In genomic region chr12:16811477-16811876, GRCm38 (mm10) we compare ENCODE assay signal across 8 mouse cellular contexts. TPM values are rescaled to one million over a fixed set of nuclear protein-coding genes. Genes with fewer than 3 reads are reported as not detected.
DNase-seq lines count a peak whose midpoint lies in the region; ATAC-seq and TF ChIP-seq lines count a peak whose summit lies in the region.

No protein-coding gene starts in this region.

- WGBS in heart, embryonic 15.5 days: 2% methylated on average over 15 of the region's 15 CpGs
- 2% methylated on average over 15 of the region's 15 CpGs for WGBS in bone marrow, adult 2 months
- 11% methylated on average over 15 of the region's 15 CpGs for WGBS in hindbrain, embryonic 10.5 days
- WGBS in midbrain, embryonic 10.5 days: 9% methylated on average over 15 of the region's 15 CpGs

- ATAC-seq in heart, embryonic 15.5 days (replicated peaks; ENCODE audit: insufficient number of reproducible peaks, insufficient read depth, low FRiP score, low read depth): peak; percentile 34; the same call in 1 of the 2 replicates

- peak overlapping the region; percentile 72 for H3K27ac ChIP-seq in heart, embryonic 15.5 days
- H3K27ac ChIP-seq in bone marrow, adult 2 months (ENCODE audit: control insufficient read depth, insufficient read depth, low read depth, low read length, poor library complexity): no peak overlapping the region
- H3K27ac ChIP-seq in hindbrain, embryonic 10.5 days: peak overlapping the region; percentile 99
- H3K27ac ChIP-seq in midbrain, embryonic 10.5 days (replicated peaks): peak overlapping the region; percentile 98

- no peak for TF ChIP-seq POLR2A in bone marrow, adult 2 months (IDR thresholded peaks at IDR 0.05; ENCODE audit: borderline replicate concordance, control insufficient read depth, low read depth, low read length)

- H3K4me1 ChIP-seq in heart, embryonic 15.5 days (replicated peaks): peaks cover 17% of the 10 kb centered on the region
- H3K4me1 ChIP-seq in bone marrow, adult 2 months (ENCODE audit: control insufficient read depth, insufficient read depth, low read length): no peaks in the 10 kb centered on the region; the same call in 1 of the 2 replicates
- peaks cover 38% of the 10 kb centered on the region for H3K4me1 ChIP-seq in hindbrain, embryonic 10.5 days (replicated peaks)
- peaks cover 34% of the 10 kb centered on the region for H3K4me1 ChIP-seq in midbrain, embryonic 10.5 days

- TF ChIP-seq CTCF in bone marrow, adult 2 months (IDR thresholded peaks at IDR 0.05; ENCODE audit: control insufficient read depth, insufficient read depth, low read length): no peak

- DNase-seq in heart, postnatal 4 days: no peak
- DNase-seq in hindbrain, embryonic 10.5 days (ENCODE audit: low spot score): no peak
- DNase-seq in midbrain, embryonic 10.5 days (ENCODE audit: low spot score): peak; percentile 55
- no peak for DNase-seq in frontal cortex, postnatal 10 days (ENCODE audit: low spot score in 2 of 2)
- DNase-seq in adrenal gland, adult 2 months: no peak
- DNase-seq in right cerebral cortex, postnatal 36 days (ENCODE audit: low spot score in 2 of 2): no peak

- peaks cover 5% of the 10 kb centered on the region for H3K36me3 ChIP-seq in heart, embryonic 15.5 days
- peaks cover 34% of the 10 kb centered on the region for H3K36me3 ChIP-seq in hindbrain, embryonic 10.5 days
- peaks cover 32% of the 10 kb centered on the region for H3K36me3 ChIP-seq in midbrain, embryonic 10.5 days

- H3K4me3 ChIP-seq in heart, embryonic 15.5 days: peak overlapping the region; percentile 84
- H3K4me3 ChIP-seq in bone marrow, adult 2 months (replicated peaks; ENCODE audit: control insufficient read depth, low read depth, low read length): peak overlapping the region; percentile 82
- peak overlapping the region; percentile 85 for H3K4me3 ChIP-seq in hindbrain, embryonic 10.5 days
- H3K4me3 ChIP-seq in midbrain, embryonic 10.5 days: peak overlapping the region; percentile 77

- H3K9me3 ChIP-seq in heart, embryonic 15.5 days (replicated peaks): no peaks in the 10 kb centered on the region
- no peaks in the 10 kb centered on the region for H3K9me3 ChIP-seq in hindbrain, embryonic 10.5 days
- peaks cover 5% of the 10 kb centered on the region; the same call in 1 of the 2 replicates for H3K9me3 ChIP-seq in midbrain, embryonic 10.5 days (replicated peaks)

- H3K4me2 ChIP-seq in heart, embryonic 15.5 days: peak overlapping the region; percentile 97

- peaks cover 25% of the 10 kb centered on the region for H3K27me3 ChIP-seq in heart, embryonic 15.5 days
- H3K27me3 ChIP-seq in hindbrain, embryonic 10.5 days (ENCODE audit: insufficient read depth, poor library complexity, severe bottlenecking): peaks cover 36% of the 10 kb centered on the region
- peaks cover 38% of the 10 kb centered on the region for H3K27me3 ChIP-seq in midbrain, embryonic 10.5 days (ENCODE audit: low read depth, poor library complexity, severe bottlenecking)

- peak overlapping the region; percentile 78 for H3K9ac ChIP-seq in heart, embryonic 15.5 days

RNA-seq across cellular contexts. Expression of gene E2f6, which starts 0.7 kb away (rescaled TPM):
- 40.5 and 43.8 TPM in 2 replicates for polyA plus RNA-seq in heart, embryonic 15.5 days (2015; fragmentation: Nextera tagmentation; extraction: Ambion mirVana)
- total RNA-seq in heart, postnatal 4 days (2021): 10 to 100 TPM; 51.1 to 53.6 TPM
- polyA plus RNA-seq in bone marrow, adult 2 months (2011; ENCODE audit: insufficient read depth, insufficient read length, low replicate concordance, missing spikeins): 9.1 and 9.9 TPM in 2 replicates
- polyA plus RNA-seq in hindbrain, embryonic 10.5 days (2016; fragmentation: Nextera tagmentation; extraction: Ambion mirVana): 65.4 TPM in 2 replicates
- polyA plus RNA-seq in midbrain, embryonic 10.5 days (2016; fragmentation: Nextera tagmentation; extraction: Ambion mirVana): 72.8 and 73.0 TPM in 2 replicates
- total RNA-seq in adrenal gland, adult 2 months (2021): 10 to 100 TPM; 35.9 to 46.1 TPM
- 16.4 and 18.6 TPM in 2 replicates for polyA plus RNA-seq in adrenal gland, adult 2 months (2012; rRNA removed)

RNA-seq across cellular contexts. Expression of gene Greb1, which starts 10.8 kb away (rescaled TPM):
- polyA plus RNA-seq in heart, embryonic 15.5 days (2015; fragmentation: Nextera tagmentation; extraction: Ambion mirVana): 0.24 and 0.72 TPM in 2 replicates
- under 1 TPM; 0.10 to 0.54 TPM for total RNA-seq in heart, postnatal 4 days (2021)
- not detected in 2 replicates for polyA plus RNA-seq in bone marrow, adult 2 months (2011; ENCODE audit: insufficient read depth, insufficient read length, low replicate concordance, missing spikeins)
- 19.0 and 28.1 TPM in 2 replicates for polyA plus RNA-seq in hindbrain, embryonic 10.5 days (2016; fragmentation: Nextera tagmentation; extraction: Ambion mirVana)
- 24.0 and 31.0 TPM in 2 replicates for polyA plus RNA-seq in midbrain, embryonic 10.5 days (2016; fragmentation: Nextera tagmentation; extraction: Ambion mirVana)
- total RNA-seq in adrenal gland, adult 2 months (2021): 10 to 100 TPM; 42.7 to 62.6 TPM
- 58.8 and 81.7 TPM in 2 replicates for polyA plus RNA-seq in adrenal gland, adult 2 months (2012; rRNA removed)

Comparison
In these comparisons a context has a peak if more than half of its experiments do, and no peak if none do; other contexts are left out.
1. RNA of gene Greb1, which starts 10.8 kb away (polyA plus RNA-seq): 58.8 to 81.7 TPM in adrenal gland, adult 2 months, 24.0 to 31.0 TPM in midbrain, embryonic 10.5 days and 19.0 to 28.1 TPM in hindbrain, embryonic 10.5 days; 0.24 to 0.72 TPM in heart, embryonic 15.5 days and not detected in bone marrow, adult 2 months; every median in the first group is over 10 times any median in the second.
2. Peak in every context shown above with its lines, with median percentiles within 50 percentile points of each other: H3K4me3 ChIP-seq.